Mouse (Mus musculus): Measurements from ENCODE around the gene Trmt1.

The Trmt1 gene

GRCm38 (mm10) chr8:84686191-84687002, at the start of gene Trmt1:
Gene Trmt1 (plus strand): TSS chr8:84686307.
- in situ Hi-C loops (cut with MboI) = no loop called here

GRCm38 (mm10) chr8:84637946-84638554, 48.1 kb upstream of the Trmt1 start:
- in situ Hi-C loops (cut with MboI) = no loop called here

- in situ Hi-C loops (cut with MboI) = no loop called here
These were observed 47.4 kb upstream of the Trmt1 start for GRCm38 (mm10) chr8:84638555-84639161.

- in situ Hi-C loops (cut with MboI) = no loop called here
These were observed 46.7 kb upstream of the Trmt1 start for GRCm38 (mm10) chr8:84639162-84640009.

- in situ Hi-C loops (cut with MboI) = no loop called here
These were observed 46.0 kb upstream of the Trmt1 start for GRCm38 (mm10) chr8:84640010-84640588.

GRCm38 (mm10) chr8:84640617-84641294, 45.4 kb upstream of the Trmt1 start:
- in situ Hi-C loops (cut with MboI) = no loop called here

- in situ Hi-C loops (cut with MboI) = no loop called here
These were observed 44.3 kb upstream of the Trmt1 start for GRCm38 (mm10) chr8:84641578-84642361.

- in situ Hi-C loops (cut with MboI) = no loop called here
These were observed 43.1 kb upstream of the Trmt1 start for GRCm38 (mm10) chr8:84643019-84643418.

- in situ Hi-C loops (cut with MboI) = no loop called here
These were observed 39.3 kb upstream of the Trmt1 start for GRCm38 (mm10) chr8:84646800-84647199.

- in situ Hi-C loops (cut with MboI) = no loop called here
These were observed 38.6 kb upstream of the Trmt1 start for GRCm38 (mm10) chr8:84647461-84647901.

GRCm38 (mm10) chr8:84650213-84650612, 35.9 kb upstream of the Trmt1 start:
- in situ Hi-C loops (cut with MboI) = no loop called here

- in situ Hi-C loops (cut with MboI) = no loop called here
These were observed 32.9 kb upstream of the Trmt1 start for GRCm38 (mm10) chr8:84653092-84653631.

GRCm38 (mm10) chr8:84654597-84654996, 31.5 kb upstream of the Trmt1 start:
- in situ Hi-C loops (cut with MboI) = no loop called here

- in situ Hi-C loops (cut with MboI) = no loop called here
These were observed 30.5 kb upstream of the Trmt1 start for GRCm38 (mm10) chr8:84655336-84656190.

- in situ Hi-C loops (cut with MboI) = no loop called here
These were observed 29.9 kb upstream of the Trmt1 start for GRCm38 (mm10) chr8:84656191-84656525.

GRCm38 (mm10) chr8:84656641-84657126, 29.4 kb upstream of the Trmt1 start:
- in situ Hi-C loops (cut with MboI) = no loop called here

- in situ Hi-C loops (cut with MboI) = no loop called here
These were observed 28.9 kb upstream of the Trmt1 start for GRCm38 (mm10) chr8:84657203-84657602.

GRCm38 (mm10) chr8:84657680-84658079, 28.4 kb upstream of the Trmt1 start:
- in situ Hi-C loops (cut with MboI) = no loop called here

GRCm38 (mm10) chr8:84658951-84659350, 27.2 kb upstream of the Trmt1 start:
- in situ Hi-C loops (cut with MboI) = no loop called here
